Mouse (Mus musculus) liver, embryonic 12.5 days (tissue): ENCODE measurements around the gene Kcnq1. TPM values are rescaled to one million over a fixed set of nuclear protein-coding genes. Genes with fewer than 3 reads are reported as not detected.

Experiments used
- ATAC-seq: fragments of 200-750 bp; cut with Nextera tagmentation; 2 replicates; pipeline ENCODE4 v1.8.0; 2017; ENCODE audit warnings: moderate number of reproducible peaks, mild to moderate bottlenecking, moderate library complexity
- H3K27ac ChIP-seq: fragments of 300-500 bp; sonication (generic); 2 replicates; pipeline ENCODE4 v1.5.1; 2016; ENCODE audit warnings: mild to moderate bottlenecking
- H3K27me3 ChIP-seq: fragments of 300-500 bp; sonication (generic); replicated peaks from 2 replicates; pipeline ENCODE4 v1.6.1; 2016; ENCODE audit warnings: mild to moderate bottlenecking, moderate library complexity
- H3K36me3 ChIP-seq: fragments of 300-500 bp; sonication (generic); 2 replicates; pipeline ENCODE4 v1.6.1; 2016; ENCODE audit warnings: mild to moderate bottlenecking, moderate library complexity
- H3K4me1 ChIP-seq: fragments of 300-500 bp; sonication (generic); 2 replicates; pipeline ENCODE4 v1.6.1; 2016
- H3K4me2 ChIP-seq: fragments of 300-500 bp; sonication (generic); 2 replicates; pipeline ENCODE4 v1.6.1; 2016; ENCODE audit warnings: mild to moderate bottlenecking, moderate library complexity
- H3K4me3 ChIP-seq: fragments of 300-500 bp; sonication (generic); 2 replicates; pipeline ENCODE4 v1.5.1; 2016; ENCODE audit warnings: mild to moderate bottlenecking, moderate library complexity
- H3K9ac ChIP-seq: fragments of 300-500 bp; sonication (generic); 2 replicates; pipeline ENCODE4 v1.6.1; 2016; ENCODE audit warnings: mild to moderate bottlenecking, moderate library complexity
- H3K9me3 ChIP-seq: fragments of 300-500 bp; sonication (generic); replicated peaks from 2 replicates; pipeline ENCODE4 v1.6.1; 2016; ENCODE audit warnings: mild to moderate bottlenecking, moderate library complexity
- WGBS: fragments of 180-500 bp; shearing (Covaris S2); methylation state at CpG from one replicate; pipeline ENCODE4 v1.1.7; 2016; ENCODE audit not compliant: insufficient replicate concordance; 5-methylcytosine and 5-hydroxymethylcytosine counted together
- polyA plus RNA-seq: library from polyadenylated mRNA; unstranded; fragments of >200 nt; fragmentation: Nextera tagmentation; extraction: Ambion mirVana; gene quantifications from 2 replicates; pipeline ENCODE4 v1.2.1, GENCODE M21; 2016

The Kcnq1 gene
- polyA plus RNA-seq, 1 experiment from 2014 or later, result 0.21 TPM

GRCm38 (mm10) chr7:143288135-143288534, 182.0 kb downstream of the Kcnq1 start:
- no peak overlapping the region for H3K4me2 ChIP-seq
- H3K9me3 ChIP-seq, result no peaks in the 10 kb centered on the region
- ATAC-seq, result no peak
- H3K9ac ChIP-seq, result no peak overlapping the region
- H3K27ac ChIP-seq, result no peak overlapping the region
- H3K36me3 ChIP-seq, result peaks cover 22% of the 10 kb centered on the region; the same call in 1 of the 2 replicates
- H3K27me3 ChIP-seq, result no peaks in the 10 kb centered on the region
- peaks cover 94% of the 10 kb centered on the region for H3K4me1 ChIP-seq
- no peak overlapping the region for H3K4me3 ChIP-seq
- 71% methylated on average over 7 of the region's 7 CpGs for WGBS

- no peak for ATAC-seq
- Histone ChIP-seq H3K36me3 (peaks cover 18% of the 10 kb centered on the region; the same call in 1 of the 2 replicates), H3K9me3 (no peaks in the 10 kb centered on the region), H3K4me3 (no peak overlapping the region), H3K4me1 (peaks cover 82% of the 10 kb centered on the region), H3K9ac (no peak overlapping the region), H3K27ac (peak overlapping the region; percentile 36; the same call in 1 of the 2 replicates), H3K4me2 (0 out of 2 replicates have a peak overlapping the region, but pooled peaks have one; percentile 21), H3K27me3 (no peaks in the 10 kb centered on the region)
- 69% methylated on average over 3 of the region's 3 CpGs for WGBS
These were observed 183.1 kb downstream of the Kcnq1 start for GRCm38 (mm10) chr7:143289082-143289849.

GRCm38 (mm10) chr7:143294690-143295355, 188.7 kb downstream of the Kcnq1 start:
- no peak for ATAC-seq
- H3K27ac ChIP-seq, result peak overlapping the region; percentile 79; the same call in 1 of the 2 replicates
- H3K9ac ChIP-seq, result peak overlapping the region; percentile 78
- peak overlapping the region; percentile 71 for H3K4me3 ChIP-seq
- no peaks in the 10 kb centered on the region for H3K27me3 ChIP-seq
- peaks cover 37% of the 10 kb centered on the region for H3K4me1 ChIP-seq
- peak overlapping the region; percentile 65 for H3K4me2 ChIP-seq
- no peaks in the 10 kb centered on the region for H3K9me3 ChIP-seq
- WGBS, result 48% methylated on average over 20 of the region's 20 CpGs
- H3K36me3 ChIP-seq, result peaks cover 14% of the 10 kb centered on the region; the same call in 1 of the 2 replicates

GRCm38 (mm10) chr7:143295356-143296000, 189.3 kb downstream of the Kcnq1 start:
- 56% methylated on average over 47 of the region's 47 CpGs for WGBS
- H3K27ac ChIP-seq, result peak overlapping the region; percentile 79
- H3K4me2 ChIP-seq, result peak overlapping the region; percentile 65
- H3K9me3 ChIP-seq, result no peaks in the 10 kb centered on the region
- H3K9ac ChIP-seq, result peak overlapping the region; percentile 78
- H3K4me1 ChIP-seq, result peaks cover 30% of the 10 kb centered on the region
- peak overlapping the region; percentile 71 for H3K4me3 ChIP-seq
- H3K27me3 ChIP-seq, result no peaks in the 10 kb centered on the region
- no peak for ATAC-seq
- H3K36me3 ChIP-seq, result peaks cover 9% of the 10 kb centered on the region; the same call in 1 of the 2 replicates

- H3K27ac ChIP-seq, result peak overlapping the region; percentile 79
- peak overlapping the region; percentile 78 for H3K9ac ChIP-seq
- H3K4me3 ChIP-seq, result peak overlapping the region; percentile 71
- whole genome bisulfite sequencing, result 44% methylated on average over 20 of the region's 20 CpGs
- peaks cover 7% of the 10 kb centered on the region; the same call in 1 of the 2 replicates for H3K36me3 ChIP-seq
- H3K4me2 ChIP-seq, result peak overlapping the region; percentile 65
- H3K9me3 ChIP-seq, result no peaks in the 10 kb centered on the region
- no peaks in the 10 kb centered on the region for H3K27me3 ChIP-seq
- ATAC-seq, result peak; percentile 42
- H3K4me1 ChIP-seq, result peaks cover 25% of the 10 kb centered on the region
These were observed 189.8 kb downstream of the Kcnq1 start for GRCm38 (mm10) chr7:143296001-143296379.

- Histone ChIP-seq H3K4me3 (peak overlapping the region; percentile 71), H3K4me2 (peak overlapping the region; percentile 65), H3K4me1 (peaks cover 21% of the 10 kb centered on the region), H3K27ac (peak overlapping the region; percentile 79), H3K9ac (peak overlapping the region; percentile 78), H3K36me3 (peaks cover 4% of the 10 kb centered on the region; the same call in 1 of the 2 replicates), H3K27me3 (no peaks in the 10 kb centered on the region), H3K9me3 (no peaks in the 10 kb centered on the region)
- 36% methylated on average over 17 of the region's 17 CpGs for WGBS
- ATAC-seq, result peak; percentile 97
These were observed 190.2 kb downstream of the Kcnq1 start for GRCm38 (mm10) chr7:143296384-143296801.

- Histone ChIP-seq H3K36me3 (no peaks in the 10 kb centered on the region), H3K4me2 (no peak overlapping the region), H3K4me1 (peaks cover 15% of the 10 kb centered on the region), H3K4me3 (no peak overlapping the region), H3K9me3 (no peaks in the 10 kb centered on the region), H3K27ac (no peak overlapping the region), H3K9ac (no peak overlapping the region), H3K27me3 (no peaks in the 10 kb centered on the region)
- no peak for ATAC-seq
- 56% methylated on average over 7 of the region's 7 CpGs for WGBS
These were observed 193.9 kb downstream of the Kcnq1 start for GRCm38 (mm10) chr7:143300037-143300436.

- 78% methylated on average over 3 of the region's 3 CpGs for WGBS
- Histone ChIP-seq H3K27ac (no peak overlapping the region), H3K4me3 (no peak overlapping the region), H3K9ac (no peak overlapping the region), H3K36me3 (no peaks in the 10 kb centered on the region), H3K4me1 (peaks cover 15% of the 10 kb centered on the region), H3K27me3 (0 out of 2 replicates have a peak, but pooled peaks cover 4% of the 10 kb centered on the region), H3K9me3 (no peaks in the 10 kb centered on the region), H3K4me2 (no peak overlapping the region)
- ATAC-seq, result no peak
These were observed 194.5 kb downstream of the Kcnq1 start for GRCm38 (mm10) chr7:143300681-143301080.

- Histone ChIP-seq H3K4me2 (no peak overlapping the region), H3K4me1 (peaks cover 10% of the 10 kb centered on the region), H3K4me3 (no peak overlapping the region), H3K36me3 (no peaks in the 10 kb centered on the region), H3K27me3 (0 out of 2 replicates have a peak, but pooled peaks cover 4% of the 10 kb centered on the region), H3K9me3 (no peaks in the 10 kb centered on the region), H3K27ac (no peak overlapping the region), H3K9ac (no peak overlapping the region)
- ATAC-seq, result no peak
- 67% methylated on average over 7 of the region's 7 CpGs for WGBS
These were observed 196.0 kb downstream of the Kcnq1 start for GRCm38 (mm10) chr7:143302156-143302555.

GRCm38 (mm10) chr7:143302593-143303238, 196.6 kb downstream of the Kcnq1 start:
- no peak overlapping the region for H3K4me3 ChIP-seq
- no peaks in the 10 kb centered on the region for H3K9me3 ChIP-seq
- 64% methylated on average over 9 of the region's 9 CpGs for WGBS
- H3K27me3 ChIP-seq, result 0 out of 2 replicates have a peak, but pooled peaks cover 4% of the 10 kb centered on the region
- ATAC-seq, result no peak
- no peak overlapping the region for H3K27ac ChIP-seq
- no peak overlapping the region for H3K9ac ChIP-seq
- no peaks in the 10 kb centered on the region for H3K36me3 ChIP-seq
- peaks cover 7% of the 10 kb centered on the region; the same call in 1 of the 2 replicates for H3K4me1 ChIP-seq
- no peak overlapping the region for H3K4me2 ChIP-seq

- H3K4me1 ChIP-seq, result peaks cover 12% of the 10 kb centered on the region; the same call in 1 of the 2 replicates
- no peak overlapping the region for H3K27ac ChIP-seq
- ATAC-seq, result no peak
- no peak overlapping the region for H3K4me3 ChIP-seq
- no peak overlapping the region for H3K4me2 ChIP-seq
- 0 out of 2 replicates have a peak, but pooled peaks cover 4% of the 10 kb centered on the region for H3K27me3 ChIP-seq
- H3K9ac ChIP-seq, result no peak overlapping the region
- WGBS, result 65% methylated on average over 5 of the region's 5 CpGs
- no peaks in the 10 kb centered on the region for H3K36me3 ChIP-seq
- no peaks in the 10 kb centered on the region for H3K9me3 ChIP-seq
These were observed 197.4 kb downstream of the Kcnq1 start for GRCm38 (mm10) chr7:143303557-143303956.
